Mouse (Mus musculus): ENCODE measurements at regions not wholly inside any gene's neighbourhood (a gene's known extent, or its start where the extent isn't known, plus 50 kb on each side); places are given as distances from the start of the nearest gene placed in this dataset.
A peak's percentile ranks its signal among the peaks of the same experiment; 100 is the strongest.

DNA sequence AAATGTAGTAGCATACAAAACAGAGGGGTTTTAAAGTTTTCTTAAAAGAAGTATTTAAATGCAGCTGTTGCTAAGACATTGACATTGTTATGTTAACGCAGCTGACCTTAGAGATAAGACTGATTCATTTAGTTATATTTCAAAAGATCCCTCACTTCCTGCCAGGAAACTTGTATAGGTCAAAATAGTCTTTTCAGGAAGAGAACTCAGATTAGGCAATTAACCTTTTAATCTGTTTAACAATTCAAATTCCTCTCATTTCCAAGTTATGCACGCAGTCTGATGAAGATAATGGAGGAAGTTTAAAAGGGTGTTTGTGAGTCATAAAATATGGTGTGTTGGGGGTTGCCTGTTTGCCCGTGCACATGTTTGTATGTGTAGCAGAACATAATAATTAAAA lies 448.5 kb downstream of the Tmtc2 start:
- no peak overlapping the region for H3K27ac ChIP-seq (ENCODE audit: low read depth, low read length)

GRCm38 (mm10) chr10:105120229-105120628 lies 454.0 kb downstream of the Tmtc2 start:
- Histone ChIP-seq H3K36me3 (ENCODE audit: control insufficient read depth, insufficient read depth, low read length) (no peaks in the 10 kb centered on the region), H3K27ac (ENCODE audit: low read depth, low read length) (no peak overlapping the region), H3K4me2 (ENCODE audit: low read length) (no peak overlapping the region), H3K9me3 (ENCODE audit: control insufficient read depth, low read length) (no peaks in the 10 kb centered on the region), H3K4me3 (ENCODE audit: low read length) (no peak overlapping the region), H3K9ac (ENCODE audit: low read depth, low read length) (no peak overlapping the region), H3K27me3 (replicated peaks; ENCODE audit: control insufficient read depth, insufficient read depth, low read length) (no peaks in the 10 kb centered on the region), H3K4me1 (ENCODE audit: control insufficient read depth, insufficient read depth, low read depth, low read length) (no peaks in the 10 kb centered on the region)
- no peak for ATAC-seq
- WGBS, result 78% methylated on average over 10 of the region's 10 CpGs

More for the DNA sequence above, 448.5 kb downstream of the Tmtc2 start:
- Histone ChIP-seq H3K4me3 (ENCODE audit: low read length) (no peak overlapping the region), H3K36me3 (ENCODE audit: control insufficient read depth, insufficient read depth, low read length) (no peaks in the 10 kb centered on the region), H3K4me1 (ENCODE audit: control insufficient read depth, insufficient read depth, low read depth, low read length) (no peaks in the 10 kb centered on the region), H3K27me3 (replicated peaks; ENCODE audit: control insufficient read depth, insufficient read depth, low read length) (no peaks in the 10 kb centered on the region), H3K4me2 (ENCODE audit: low read length) (no peak overlapping the region), H3K9ac (ENCODE audit: low read depth, low read length) (no peak overlapping the region), H3K9me3 (ENCODE audit: control insufficient read depth, low read length) (no peaks in the 10 kb centered on the region)
- 65% methylated on average over 3 of the region's 3 CpGs for WGBS
- no peak for ATAC-seq

- H3K36me3 ChIP-seq (ENCODE audit: control insufficient read depth, insufficient read depth, low read length), result no peaks in the 10 kb centered on the region
- no peak for ATAC-seq
- WGBS, result 86% methylated on average over 1 of the region's 1 CpGs
- H3K27me3 ChIP-seq (replicated peaks; ENCODE audit: control insufficient read depth, insufficient read depth, low read length), result no peaks in the 10 kb centered on the region
- H3K4me3 ChIP-seq (ENCODE audit: low read length), result no peak overlapping the region
- H3K9me3 ChIP-seq (ENCODE audit: control insufficient read depth, low read length), result no peaks in the 10 kb centered on the region
- no peak overlapping the region for H3K4me2 ChIP-seq (ENCODE audit: low read length)
- H3K27ac ChIP-seq (ENCODE audit: low read depth, low read length), result no peak overlapping the region
- H3K4me1 ChIP-seq (ENCODE audit: control insufficient read depth, insufficient read depth, low read depth, low read length), result no peaks in the 10 kb centered on the region
- no peak overlapping the region for H3K9ac ChIP-seq (ENCODE audit: low read depth, low read length)
Observed at GRCm38 (mm10) chr10:105116138-105116537, 458.1 kb downstream of the Tmtc2 start.

DNA sequence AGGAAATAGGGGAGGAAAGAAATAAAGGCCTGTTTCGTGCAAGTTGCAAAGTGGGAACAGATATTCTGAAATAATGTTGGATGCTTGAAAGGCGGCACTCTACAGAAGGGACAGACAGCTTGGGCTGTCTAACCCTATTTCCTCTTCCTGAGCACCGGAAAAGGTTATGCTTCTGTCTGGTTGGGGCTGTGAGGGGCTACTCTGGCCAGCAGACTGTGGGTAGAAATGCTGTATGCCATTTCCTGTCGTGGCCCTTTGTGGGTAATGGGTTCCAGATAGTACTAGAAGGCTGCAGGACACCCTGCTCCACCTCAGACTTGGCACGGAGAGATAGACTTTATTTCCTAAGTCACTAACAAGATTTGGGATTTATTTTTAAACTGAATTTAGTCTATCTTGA lies 459.3 kb downstream of the Tmtc2 start:
- ATAC-seq, result no peak
- H3K36me3 ChIP-seq (ENCODE audit: control insufficient read depth, insufficient read depth, low read length), result no peaks in the 10 kb centered on the region

DNA sequence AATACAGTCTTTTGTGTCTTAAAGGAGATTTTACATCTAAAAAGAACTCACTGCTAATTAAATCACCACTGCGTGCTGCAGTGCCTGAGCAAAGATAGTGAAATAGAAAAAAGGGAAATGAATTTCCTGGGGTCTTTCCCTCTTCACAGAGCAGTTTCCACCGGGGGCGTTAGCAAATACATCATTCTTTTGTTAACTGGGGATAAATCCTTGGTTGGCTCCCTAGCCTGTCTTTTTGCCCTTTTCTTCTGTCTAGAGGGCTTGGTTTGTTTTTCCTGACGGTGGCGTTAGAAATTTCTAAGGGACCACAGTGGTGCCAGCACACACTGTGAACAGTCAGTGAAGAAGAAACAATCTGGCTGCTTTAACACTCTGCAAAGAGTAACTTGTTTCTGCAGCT lies 464.0 kb downstream of the Tmtc2 start:
- Histone ChIP-seq H3K4me3 (ENCODE audit: low read length) (no peak overlapping the region), H3K4me1 (ENCODE audit: control insufficient read depth, insufficient read depth, low read depth, low read length) (peaks cover 2% of the 10 kb centered on the region), H3K27ac (ENCODE audit: low read depth, low read length) (no peak overlapping the region), H3K9me3 (ENCODE audit: control insufficient read depth, low read length) (no peaks in the 10 kb centered on the region), H3K36me3 (ENCODE audit: control insufficient read depth, insufficient read depth, low read length) (no peaks in the 10 kb centered on the region), H3K9ac (ENCODE audit: low read depth, low read length) (no peak overlapping the region), H3K27me3 (replicated peaks; ENCODE audit: control insufficient read depth, insufficient read depth, low read length) (no peaks in the 10 kb centered on the region), H3K4me2 (ENCODE audit: low read length) (peak overlapping the region; percentile 40; the same call in 1 of the 2 replicates)
- peak; percentile 76 for ATAC-seq
- WGBS, result 2% methylated on average over 5 of the region's 5 CpGs

More for the DNA sequence above, 459.3 kb downstream of the Tmtc2 start:
- 84% methylated on average over 5 of the region's 5 CpGs for WGBS
- Histone ChIP-seq H3K9ac (ENCODE audit: low read depth, low read length) (no peak overlapping the region), H3K4me1 (ENCODE audit: control insufficient read depth, insufficient read depth, low read depth, low read length) (peaks cover 2% of the 10 kb centered on the region), H3K4me3 (ENCODE audit: low read length) (no peak overlapping the region), H3K27me3 (replicated peaks; ENCODE audit: control insufficient read depth, insufficient read depth, low read length) (no peaks in the 10 kb centered on the region), H3K9me3 (ENCODE audit: control insufficient read depth, low read length) (no peaks in the 10 kb centered on the region), H3K27ac (ENCODE audit: low read depth, low read length) (no peak overlapping the region), H3K4me2 (ENCODE audit: low read length) (no peak overlapping the region)

- H3K27me3 ChIP-seq (replicated peaks; ENCODE audit: control insufficient read depth, insufficient read depth, low read length), result no peaks in the 10 kb centered on the region
- no peaks in the 10 kb centered on the region for H3K9me3 ChIP-seq (ENCODE audit: control insufficient read depth, low read length)
- H3K4me2 ChIP-seq (ENCODE audit: low read length), result no peak overlapping the region
- H3K27ac ChIP-seq (ENCODE audit: low read depth, low read length), result no peak overlapping the region
- WGBS, result 74% methylated on average over 2 of the region's 2 CpGs
- no peak overlapping the region for H3K4me3 ChIP-seq (ENCODE audit: low read length)
- ATAC-seq, result no peak
- H3K36me3 ChIP-seq (ENCODE audit: control insufficient read depth, insufficient read depth, low read length), result no peaks in the 10 kb centered on the region
- H3K9ac ChIP-seq (ENCODE audit: low read depth, low read length), result no peak overlapping the region
- no peaks in the 10 kb centered on the region for H3K4me1 ChIP-seq (ENCODE audit: control insufficient read depth, insufficient read depth, low read depth, low read length)
Observed at GRCm38 (mm10) chr10:105097045-105097331, 477.3 kb downstream of the Tmtc2 start.

- no peak for ATAC-seq
Observed at GRCm38 (mm10) chr10:105096323-105097044, 477.8 kb downstream of the Tmtc2 start.

GRCm38 (mm10) chr10:105095800-105096199 lies 478.5 kb downstream of the Tmtc2 start:
- no peaks in the 10 kb centered on the region for H3K27me3 ChIP-seq (replicated peaks; ENCODE audit: control insufficient read depth, insufficient read depth, low read length)
- H3K4me2 ChIP-seq (ENCODE audit: low read length), result no peak overlapping the region
- H3K36me3 ChIP-seq (ENCODE audit: control insufficient read depth, insufficient read depth, low read length), result no peaks in the 10 kb centered on the region
- no peaks in the 10 kb centered on the region for H3K4me1 ChIP-seq (ENCODE audit: control insufficient read depth, insufficient read depth, low read depth, low read length)
- H3K9me3 ChIP-seq (ENCODE audit: control insufficient read depth, low read length), result no peaks in the 10 kb centered on the region
- WGBS, result 74% methylated on average over 4 of the region's 4 CpGs
- H3K4me3 ChIP-seq (ENCODE audit: low read length), result no peak overlapping the region
- no peak overlapping the region for H3K9ac ChIP-seq (ENCODE audit: low read depth, low read length)
- no peak overlapping the region for H3K27ac ChIP-seq (ENCODE audit: low read depth, low read length)
- ATAC-seq, result no peak

More at GRCm38 (mm10) chr10:105096323-105097044, 477.8 kb downstream of the Tmtc2 start:
- Histone ChIP-seq H3K4me2 (ENCODE audit: low read length) (no peak overlapping the region), H3K4me1 (ENCODE audit: control insufficient read depth, insufficient read depth, low read depth, low read length) (no peaks in the 10 kb centered on the region), H3K9ac (ENCODE audit: low read depth, low read length) (no peak overlapping the region), H3K4me3 (ENCODE audit: low read length) (no peak overlapping the region), H3K9me3 (ENCODE audit: control insufficient read depth, low read length) (no peaks in the 10 kb centered on the region), H3K36me3 (ENCODE audit: control insufficient read depth, insufficient read depth, low read length) (no peaks in the 10 kb centered on the region), H3K27me3 (replicated peaks; ENCODE audit: control insufficient read depth, insufficient read depth, low read length) (no peaks in the 10 kb centered on the region), H3K27ac (ENCODE audit: low read depth, low read length) (no peak overlapping the region)
- 67% methylated on average over 16 of the region's 16 CpGs for WGBS

DNA sequence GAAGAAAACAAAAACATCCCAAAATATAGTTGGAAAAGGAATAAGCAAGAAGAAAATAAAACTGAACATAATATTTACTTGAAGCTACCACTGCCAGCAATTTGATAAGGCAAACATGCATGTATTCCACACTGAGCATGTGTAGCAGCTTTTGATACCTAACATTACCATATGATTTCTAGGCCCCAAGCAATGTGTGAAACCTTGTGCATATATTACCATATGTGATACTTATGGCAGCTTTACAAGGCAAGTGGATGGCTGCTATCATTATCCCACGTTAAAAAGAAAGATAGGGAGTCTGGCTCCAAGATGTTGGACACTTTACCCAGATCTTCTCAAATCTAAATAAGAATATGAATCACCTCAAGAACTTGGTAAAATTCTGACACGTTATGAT lies 497.4 kb downstream of the Tmtc2 start:
- Histone ChIP-seq H3K9ac (ENCODE audit: low read depth, low read length) (no peak overlapping the region), H3K4me1 (ENCODE audit: control insufficient read depth, insufficient read depth, low read depth, low read length) (no peaks in the 10 kb centered on the region), H3K9me3 (ENCODE audit: control insufficient read depth, low read length) (no peaks in the 10 kb centered on the region), H3K36me3 (ENCODE audit: control insufficient read depth, insufficient read depth, low read length) (no peaks in the 10 kb centered on the region), H3K27ac (ENCODE audit: low read depth, low read length) (no peak overlapping the region), H3K27me3 (replicated peaks; ENCODE audit: control insufficient read depth, insufficient read depth, low read length) (no peaks in the 10 kb centered on the region), H3K4me3 (ENCODE audit: low read length) (no peak overlapping the region), H3K4me2 (ENCODE audit: low read length) (no peak overlapping the region)
- 82% methylated on average over 2 of the region's 2 CpGs for WGBS
- ATAC-seq, result no peak
